Mouse (Mus musculus): ENCODE measurements around the gene Eps15.

The Eps15 gene

GRCm38 (mm10) chr4:109433641-109434040 lies 153.6 kb downstream of the Eps15 start:
- DNase-seq (ENCODE audit: low read depth) = peak; percentile 65

GRCm38 (mm10) chr4:109434256-109434655 lies 154.2 kb downstream of the Eps15 start:
- DNase-seq (ENCODE audit: low read depth) = no peak
